Mouse (Mus musculus) ovary, postnatal 10 days (tissue): ENCODE results near the gene Mrps14.

ENCODE experiments used
- DNase-seq: peaks from one replicate; pipeline ENCODE4 v3.0.0; 2022; ENCODE audit warnings: low spot score

Mrps14 gene

GRCm38 (mm10) chr1:160194529-160195336 lies at the start of gene Mrps14:
Gene Mrps14, plus strand, starts transcription at chr1:160195215.
- DNase-seq: peak; percentile 88

GRCm38 (mm10) chr1:160145606-160146005 lies 49.4 kb upstream of the Mrps14 start:
- no peak for DNase-seq

GRCm38 (mm10) chr1:160147274-160147673 lies 47.7 kb upstream of the Mrps14 start:
- no peak for DNase-seq

- no peak for DNase-seq
Observed at GRCm38 (mm10) chr1:160149291-160149906, 45.6 kb upstream of the Mrps14 start.

- DNase-seq: no peak
Observed at GRCm38 (mm10) chr1:160150726-160151125, 44.3 kb upstream of the Mrps14 start.

GRCm38 (mm10) chr1:160153480-160153879 lies 41.5 kb upstream of the Mrps14 start, which contains the start of gene Tnn:
Gene Tnn, minus strand, starts transcription at chr1:160153580.
- DNase-seq: no peak

GRCm38 (mm10) chr1:160158190-160158589 lies 36.8 kb upstream of the Mrps14 start:
- DNase-seq: no peak

GRCm38 (mm10) chr1:160166600-160166999 lies 28.4 kb upstream of the Mrps14 start:
- DNase-seq: no peak

GRCm38 (mm10) chr1:160176903-160177302 lies 18.1 kb upstream of the Mrps14 start:
- no peak for DNase-seq

GRCm38 (mm10) chr1:160181216-160181615 lies 13.8 kb upstream of the Mrps14 start:
- DNase-seq: no peak

GRCm38 (mm10) chr1:160184506-160184905 lies 10.5 kb upstream of the Mrps14 start:
- no peak for DNase-seq

GRCm38 (mm10) chr1:160195337-160195663 lies 285 bp downstream of the Mrps14 start:
- no peak for DNase-seq

GRCm38 (mm10) chr1:160205486-160205885 lies 10.5 kb downstream of the Mrps14 start:
- no peak for DNase-seq

- no peak for DNase-seq
Observed at GRCm38 (mm10) chr1:160209844-160210243, 14.8 kb downstream of the Mrps14 start.

GRCm38 (mm10) chr1:160210566-160210965 lies 15.6 kb downstream of the Mrps14 start:
- DNase-seq: no peak

GRCm38 (mm10) chr1:160211597-160212122 lies 16.6 kb downstream of the Mrps14 start:
- no peak for DNase-seq

- peak; percentile 40 for DNase-seq
Observed at GRCm38 (mm10) chr1:160212123-160212691, 17.2 kb downstream of the Mrps14 start.

GRCm38 (mm10) chr1:160212703-160213669 lies 18.0 kb downstream of the Mrps14 start, which contains the start of gene Cacybp:
Gene Cacybp, minus strand, starts transcription at chr1:160212875.
- DNase-seq: peak; percentile 100

- DNase-seq: no peak
Observed at GRCm38 (mm10) chr1:160214171-160214570, 19.2 kb downstream of the Mrps14 start.

GRCm38 (mm10) chr1:160217898-160218297 lies 22.9 kb downstream of the Mrps14 start:
- DNase-seq: no peak

- no peak for DNase-seq
Observed at GRCm38 (mm10) chr1:160224093-160224492, 29.1 kb downstream of the Mrps14 start.

- no peak for DNase-seq
Observed at GRCm38 (mm10) chr1:160227196-160227595, 32.2 kb downstream of the Mrps14 start.
